Mouse (Mus musculus) hindbrain, postnatal 0 days (tissue): ENCODE measurements around the gene Ppm1d. TPM values are rescaled to one million over a fixed set of nuclear protein-coding genes. Genes with fewer than 3 reads are reported as not detected.
A peak's percentile ranks its signal among the peaks of the same experiment; 100 is the strongest.

Source experiments
- ATAC-seq: fragments of 200-750 bp; cut with Nextera tagmentation; 2 replicates; pipeline ENCODE4 v1.8.0; 2017; ENCODE audit warnings: mild to moderate bottlenecking, moderate TSS enrichment, moderate library complexity
- DNase-seq: peaks from one replicate; pipeline ENCODE4 v3.0.0-alpha.2; 2015; ENCODE audit warnings: low spot score
- H3K27ac ChIP-seq: fragments of 300-500 bp; sonication (generic); 2 replicates; pipeline ENCODE4 v1.5.1; 2014; ENCODE audit warnings: mild to moderate bottlenecking
- H3K27me3 ChIP-seq: fragments of 300-500 bp; sonication (generic); 2 replicates; pipeline ENCODE4 v1.6.1; 2014; ENCODE audit warnings: low read length, mixed read lengths; ENCODE audit not compliant: insufficient read depth
- H3K36me3 ChIP-seq: fragments of 300-500 bp; sonication (generic); 2 replicates; pipeline ENCODE4 v1.6.1; 2014; ENCODE audit warnings: low read length, mixed read lengths; ENCODE audit not compliant: insufficient read depth
- H3K4me1 ChIP-seq: fragments of 300-500 bp; sonication (generic); 2 replicates; pipeline ENCODE4 v1.6.1; 2014; ENCODE audit warnings: antibody characterized with exemption, low read length, mixed read lengths; ENCODE audit not compliant: insufficient read depth
- H3K4me2 ChIP-seq: fragments of 300-500 bp; sonication (generic); 2 replicates; pipeline ENCODE4 v1.6.1; 2014; ENCODE audit warnings: low read depth, mild to moderate bottlenecking, low read length, moderate library complexity, mixed read lengths
- H3K4me3 ChIP-seq: fragments of 300-500 bp; sonication (generic); 2 replicates; pipeline ENCODE4 v1.5.1; 2014; ENCODE audit warnings: low read length
- H3K9ac ChIP-seq: fragments of 300-500 bp; sonication (generic); replicated peaks from 2 replicates; pipeline ENCODE4 v1.6.1; 2014; ENCODE audit warnings: mild to moderate bottlenecking, low read length, moderate library complexity, mixed read lengths
- H3K9me3 ChIP-seq: fragments of 300-500 bp; sonication (generic); 2 replicates; pipeline ENCODE4 v1.6.1; 2016; ENCODE audit warnings: low read length, mixed read lengths
- CTCF ChIP-seq: IDR thresholded peaks from 2 replicates; pipeline ENCODE4 v1.5.1; 2016; ENCODE audit warnings: antibody characterized with exemption, control low read depth, low read depth
- WGBS: fragments of 180-500 bp; shearing (Covaris S2); extraction: QIAGEN DNeasy Blood & Tissue Kit; methylation state at CpG from one replicate; pipeline ENCODE4 v1.1.7; 2014; 5-methylcytosine and 5-hydroxymethylcytosine counted together
- polyA plus RNA-seq: library from polyadenylated mRNA; unstranded; fragments of >200 nt; fragmentation: Nextera tagmentation; extraction: Ambion mirVana; gene quantifications from 2 replicates; pipeline ENCODE4 v1.2.1, GENCODE M21; 2015
- total RNA-seq: library from RNA; depleted of rRNA; stranded (reverse); fragments of >200 nt; gene quantifications from 2 replicates; pipeline ENCODE4 v1.2.3, GENCODE M21; 2014; rRNA removed

Gene Ppm1d
- total and polyA plus RNA-seq, 2 experiments from 2014 or later: 11.4 to 14.5 TPM

DNA sequence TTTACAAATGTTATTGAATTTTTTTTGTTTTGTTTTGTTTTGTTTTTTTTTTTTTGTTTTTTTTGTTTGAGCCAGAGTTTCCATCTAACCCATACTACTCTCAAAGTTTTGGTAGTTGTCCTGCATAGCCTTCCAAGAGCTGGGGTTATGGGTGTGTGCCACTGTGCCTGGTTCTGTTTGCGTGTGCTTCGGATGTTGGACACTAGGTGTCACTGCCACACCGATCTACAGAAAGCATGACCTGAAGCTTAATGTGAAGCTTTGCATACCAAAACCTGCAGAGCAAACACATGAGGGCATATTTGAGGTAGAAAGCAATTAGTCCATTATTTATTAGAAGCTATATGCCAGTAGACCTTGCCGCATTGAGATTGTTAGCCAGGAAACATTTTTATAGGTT is 71.0 kb downstream of the Ppm1d start:
- DNase-seq (peak; percentile 83), ATAC-seq (peak; percentile 70; the same call in 1 of the 2 replicates)
- Histone ChIP-seq H3K36me3 (no peaks in the 10 kb centered on the region), H3K9me3 (no peaks in the 10 kb centered on the region), H3K9ac (no peak overlapping the region), H3K27ac (no peak overlapping the region), H3K4me3 (no peak overlapping the region), H3K4me2 (no peak overlapping the region), H3K27me3 (no peaks in the 10 kb centered on the region), H3K4me1 (no peaks in the 10 kb centered on the region)
- TF ChIP-seq CTCF: peak; percentile 94
- WGBS: 16% methylated on average over 4 of the region's 4 CpGs

DNA sequence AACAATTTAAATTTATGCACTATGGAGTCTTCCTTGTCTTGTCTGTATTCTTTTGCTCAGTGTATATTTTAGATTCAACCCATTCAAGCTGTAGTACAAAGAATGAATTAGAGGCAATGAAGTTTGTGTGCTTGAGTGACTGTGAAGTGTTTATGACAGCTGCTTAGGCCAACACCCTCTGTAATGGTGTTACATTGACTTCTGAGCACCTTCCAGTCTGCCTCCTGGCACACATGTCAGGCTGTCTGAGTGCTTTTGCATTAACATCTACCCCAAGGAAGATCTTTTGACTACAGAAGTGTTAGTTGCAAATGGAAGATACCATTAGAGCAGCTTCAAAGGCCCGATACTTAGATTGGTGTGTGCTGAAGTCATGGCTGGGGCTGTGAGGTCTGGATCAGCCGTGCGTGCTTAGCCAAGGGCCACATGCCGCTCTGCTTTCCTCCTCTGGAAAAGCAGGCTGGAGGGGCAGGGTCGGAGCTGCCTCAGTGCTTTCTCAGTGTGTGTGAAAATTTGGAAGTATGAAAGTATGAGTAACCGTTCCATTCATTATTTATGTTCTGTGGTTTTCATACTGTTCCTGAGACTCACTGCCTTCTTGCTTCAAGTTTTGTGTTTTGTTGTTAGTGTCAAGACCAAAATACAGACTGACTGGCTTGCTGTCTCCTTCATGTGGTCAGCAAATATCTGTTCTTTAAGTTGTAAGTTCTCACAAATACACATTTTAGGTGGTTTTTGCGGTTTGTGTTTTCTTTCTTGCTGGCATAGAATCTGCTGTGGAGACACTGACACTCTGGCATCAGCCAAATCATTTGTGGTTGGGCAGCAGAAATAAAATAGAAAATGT is 73.2 kb downstream of the Ppm1d start:
- Histone ChIP-seq H3K9me3 (no peaks in the 10 kb centered on the region), H3K9ac (no peak overlapping the region), H3K4me3 (no peak overlapping the region), H3K27ac (no peak overlapping the region), H3K27me3 (no peaks in the 10 kb centered on the region), H3K4me1 (no peaks in the 10 kb centered on the region), H3K4me2 (no peak overlapping the region), H3K36me3 (no peaks in the 10 kb centered on the region)
- ATAC-seq: no peak
- no peak for DNase-seq
- WGBS: 88% methylated on average over 7 of the region's 7 CpGs
- TF ChIP-seq CTCF: no peak

DNA sequence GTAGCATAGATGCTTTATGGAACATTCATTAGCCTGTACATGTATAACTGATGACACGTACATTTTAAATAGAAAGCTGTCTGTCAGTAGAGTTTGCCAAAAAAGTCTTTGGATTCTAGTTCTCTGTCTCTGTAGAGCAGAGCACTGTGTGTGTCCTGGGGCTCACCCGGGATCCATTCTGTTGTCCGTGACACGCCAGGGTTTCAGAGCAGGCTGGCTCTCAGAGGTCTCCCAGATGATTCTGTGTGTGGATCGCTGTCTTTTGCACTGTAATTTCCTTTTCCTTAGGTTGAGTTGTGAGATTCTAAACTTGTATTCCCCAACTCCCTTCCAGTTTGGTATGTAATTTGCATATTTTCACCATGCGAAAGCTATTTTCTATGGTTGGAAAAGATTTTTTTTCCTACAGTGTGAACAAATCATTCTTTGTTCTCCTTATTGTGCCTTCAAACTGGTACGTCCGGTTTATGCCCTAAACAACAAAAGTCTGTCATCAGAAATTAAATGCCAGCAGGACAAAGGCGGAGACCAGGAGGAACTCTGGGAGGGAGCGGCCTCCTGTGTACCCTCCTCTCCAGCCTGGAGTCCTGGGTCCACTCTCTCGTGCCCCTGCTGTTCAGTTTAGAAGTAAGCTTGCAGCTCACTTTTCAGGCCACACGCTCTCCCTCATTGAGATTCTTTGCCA is 81.3 kb downstream of the Ppm1d start:
- H3K36me3 ChIP-seq: no peaks in the 10 kb centered on the region
- no peaks in the 10 kb centered on the region for H3K4me1 ChIP-seq
- H3K4me2 ChIP-seq: peak overlapping the region; percentile 25; the same call in 1 of the 2 replicates
- H3K4me3 ChIP-seq: no peak overlapping the region
- H3K9me3 ChIP-seq: no peaks in the 10 kb centered on the region
- 35% methylated on average over 12 of the region's 12 CpGs for WGBS
- peak overlapping the region; percentile 51; the same call in 1 of the 2 replicates for H3K27ac ChIP-seq
- no peaks in the 10 kb centered on the region for H3K27me3 ChIP-seq
- peak; percentile 56; the same call in 1 of the 2 replicates for ATAC-seq
- H3K9ac ChIP-seq: no peak overlapping the region
- peak; percentile 28 for DNase-seq
- peak; percentile 26; the same call in 1 of the 2 replicates for TF ChIP-seq CTCF

DNA sequence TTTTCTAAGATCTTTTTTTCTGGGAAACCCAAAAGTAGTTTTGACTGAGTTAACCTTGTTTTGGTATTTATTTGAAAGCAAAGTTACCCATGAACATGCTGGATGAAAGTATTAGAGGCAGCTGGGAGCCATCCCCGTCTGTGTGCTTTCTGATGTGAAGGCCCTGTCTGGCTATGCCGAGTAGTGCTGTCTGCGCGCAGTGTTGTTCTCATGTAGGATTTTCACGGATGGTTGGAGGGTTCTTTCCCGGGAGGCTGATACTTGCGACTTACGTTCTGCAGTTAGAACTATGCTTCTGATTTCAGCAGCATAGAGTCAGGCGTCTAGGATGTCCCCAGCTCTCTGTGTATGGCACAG is 81.8 kb downstream of the Ppm1d start:
- H3K27ac ChIP-seq: peak overlapping the region; percentile 51; the same call in 1 of the 2 replicates
- H3K9ac ChIP-seq: no peak overlapping the region
- no peaks in the 10 kb centered on the region for H3K27me3 ChIP-seq
- peak; percentile 32 for DNase-seq
- H3K9me3 ChIP-seq: no peaks in the 10 kb centered on the region
- peak; percentile 58; the same call in 1 of the 2 replicates for ATAC-seq
- no peak overlapping the region for H3K4me3 ChIP-seq
- WGBS: 27% methylated on average over 9 of the region's 9 CpGs
- H3K4me2 ChIP-seq: no peak overlapping the region
- H3K36me3 ChIP-seq: no peaks in the 10 kb centered on the region
- TF ChIP-seq CTCF: no peak
- H3K4me1 ChIP-seq: no peaks in the 10 kb centered on the region

DNA sequence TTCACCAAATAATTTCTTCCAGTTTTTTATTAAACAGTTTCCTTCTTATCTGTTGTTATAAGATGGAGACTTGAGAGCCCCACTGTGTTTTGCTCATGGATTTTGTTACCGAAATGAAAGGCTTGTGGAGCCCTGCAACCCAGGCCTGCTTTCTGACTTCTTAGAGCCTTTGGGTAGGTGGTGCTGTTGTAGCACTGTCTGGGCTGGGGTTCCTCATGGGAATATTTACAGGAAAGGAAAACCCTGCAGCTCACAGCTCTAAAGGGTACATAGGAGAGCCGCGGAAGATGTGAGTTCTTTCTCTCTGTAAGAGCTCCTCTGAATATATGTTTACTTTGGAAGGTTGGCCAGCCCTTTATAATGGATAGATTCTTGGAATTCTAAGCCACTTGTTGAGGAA is 82.9 kb downstream of the Ppm1d start:
- Histone ChIP-seq H3K4me2 (no peak overlapping the region), H3K9ac (no peak overlapping the region), H3K27me3 (no peaks in the 10 kb centered on the region), H3K27ac (no peak overlapping the region), H3K9me3 (no peaks in the 10 kb centered on the region), H3K4me3 (no peak overlapping the region), H3K4me1 (no peaks in the 10 kb centered on the region), H3K36me3 (no peaks in the 10 kb centered on the region)
- no peak for DNase-seq
- WGBS: 59% methylated on average over 3 of the region's 3 CpGs
- ATAC-seq: no peak
- TF ChIP-seq CTCF: 0 out of 2 replicates have a peak, but pooled peaks have one; percentile 9

DNA sequence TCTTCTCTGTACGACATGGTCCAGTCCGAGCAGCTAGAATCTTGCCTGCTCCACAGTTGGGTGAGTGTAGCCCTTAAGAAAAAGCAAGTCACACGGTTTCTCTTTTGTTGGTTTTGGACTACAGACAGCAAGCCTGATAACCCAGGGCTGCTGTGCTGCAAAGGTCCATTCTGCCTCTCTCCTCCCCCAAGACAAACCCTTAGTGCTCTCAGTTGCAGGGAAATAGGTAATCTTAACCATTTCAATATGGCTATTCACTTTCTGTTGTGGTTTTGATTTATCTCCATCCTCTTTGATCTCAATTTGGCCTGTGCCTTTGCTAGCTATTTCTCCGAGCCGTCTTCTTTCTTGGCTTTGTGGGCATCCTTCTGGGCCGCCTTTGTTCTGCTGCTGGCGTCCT is 84.3 kb downstream of the Ppm1d start:
- no peaks in the 10 kb centered on the region for H3K27me3 ChIP-seq
- WGBS: 36% methylated on average over 7 of the region's 7 CpGs
- H3K27ac ChIP-seq: no peak overlapping the region
- no peak overlapping the region for H3K9ac ChIP-seq
- H3K4me3 ChIP-seq: no peak overlapping the region
- no peaks in the 10 kb centered on the region for H3K36me3 ChIP-seq
- H3K9me3 ChIP-seq: no peaks in the 10 kb centered on the region
- no peak overlapping the region for H3K4me2 ChIP-seq
- no peaks in the 10 kb centered on the region for H3K4me1 ChIP-seq
- ATAC-seq: no peak
- no peak for TF ChIP-seq CTCF
- DNase-seq: no peak

Other genes starting within 250 kb of the Ppm1d start
- 33.3 and 41.3 TPM in 2 replicates for gene Usp32, start 171.1 kb upstream of the Ppm1d start, total RNA-seq
- 9.9 and 10.0 TPM in 2 replicates for gene Usp32, start 171.1 kb upstream of the Ppm1d start, polyA plus RNA-seq
- gene 1700125H20Rik, start 140.8 kb upstream of the Ppm1d start, total RNA-seq: not detected in 2 replicates
- gene 1700125H20Rik, start 140.8 kb upstream of the Ppm1d start, polyA plus RNA-seq: 1.2 and 1.9 TPM in 2 replicates
- 54.0 and 54.8 TPM in 2 replicates for gene Appbp2, start 76.1 kb upstream of the Ppm1d start, total RNA-seq
- 44.9 and 45.3 TPM in 2 replicates for gene Appbp2, start 76.1 kb upstream of the Ppm1d start, polyA plus RNA-seq
- gene Bcas3, start 41.9 kb downstream of the Ppm1d start, total RNA-seq: 32.3 and 42.9 TPM in 2 replicates
- gene Bcas3, start 41.9 kb downstream of the Ppm1d start, polyA plus RNA-seq: 28.5 and 31.6 TPM in 2 replicates